Mouse (Mus musculus): Measurements from ENCODE around the gene Adprhl2. TPM values are rescaled to one million over a fixed set of nuclear protein-coding genes. Genes with fewer than 3 reads are reported as not detected.

The Adprhl2 gene
- polyA plus RNA-seq, 1 experiment from 2014 or later, result 62.0 TPM

DNA sequence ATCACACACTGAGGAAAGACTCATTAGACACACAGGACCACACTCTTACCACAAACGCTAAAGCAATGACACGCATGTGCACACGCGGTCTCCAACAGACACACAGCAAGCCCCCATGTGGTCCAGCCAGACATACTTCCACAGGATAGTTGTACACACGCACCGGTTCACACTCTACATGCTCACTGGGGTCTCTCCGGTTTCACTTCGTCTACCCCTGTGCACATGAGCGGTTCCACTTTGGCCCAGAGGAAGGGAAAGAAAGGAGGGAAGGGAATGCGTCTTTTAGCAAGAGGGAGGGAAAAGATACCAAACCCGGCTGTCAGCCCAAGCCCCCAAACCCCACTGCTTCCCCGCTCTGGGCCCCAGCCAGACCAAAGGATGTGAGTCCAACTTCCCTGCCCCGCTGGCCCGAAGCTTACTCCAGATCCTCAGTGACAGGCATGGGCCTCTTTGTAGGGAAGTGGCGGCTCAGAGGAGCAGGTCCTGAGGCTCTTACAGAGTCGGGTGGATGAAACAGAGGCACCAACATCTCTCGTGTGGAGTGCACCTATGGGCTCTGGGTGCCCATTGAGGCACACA, 33.3 kb downstream of the Adprhl2 start:
- H3K9ac ChIP-seq (ENCODE audit: low read length), result no peak overlapping the region
- no peaks in the 10 kb centered on the region for H3K36me3 ChIP-seq (ENCODE audit: control insufficient read depth, insufficient read depth, low read length)
- ATAC-seq (ENCODE audit: insufficient number of reproducible peaks, low FRiP score, low TSS enrichment, low read depth), result no peak
- no peak overlapping the region for H3K4me3 ChIP-seq (ENCODE audit: low read depth, low read length)
- no peaks in the 10 kb centered on the region for H3K9me3 ChIP-seq (ENCODE audit: control insufficient read depth, low read length)
- no peak overlapping the region for H3K27ac ChIP-seq (replicated peaks; ENCODE audit: low read depth, low read length)
- H3K4me1 ChIP-seq (ENCODE audit: control insufficient read depth, insufficient read depth, low read length), result peaks cover 9% of the 10 kb centered on the region; the same call in 1 of the 2 replicates
- peaks cover 46% of the 10 kb centered on the region for H3K27me3 ChIP-seq (ENCODE audit: control insufficient read depth, insufficient read depth, low read length)
- H3K4me2 ChIP-seq (ENCODE audit: low read depth, severe bottlenecking), result no peak overlapping the region
- DNase-seq (ENCODE audit: low spot score), result no peak
- 38% methylated on average over 17 of the region's 17 CpGs for WGBS

DNA sequence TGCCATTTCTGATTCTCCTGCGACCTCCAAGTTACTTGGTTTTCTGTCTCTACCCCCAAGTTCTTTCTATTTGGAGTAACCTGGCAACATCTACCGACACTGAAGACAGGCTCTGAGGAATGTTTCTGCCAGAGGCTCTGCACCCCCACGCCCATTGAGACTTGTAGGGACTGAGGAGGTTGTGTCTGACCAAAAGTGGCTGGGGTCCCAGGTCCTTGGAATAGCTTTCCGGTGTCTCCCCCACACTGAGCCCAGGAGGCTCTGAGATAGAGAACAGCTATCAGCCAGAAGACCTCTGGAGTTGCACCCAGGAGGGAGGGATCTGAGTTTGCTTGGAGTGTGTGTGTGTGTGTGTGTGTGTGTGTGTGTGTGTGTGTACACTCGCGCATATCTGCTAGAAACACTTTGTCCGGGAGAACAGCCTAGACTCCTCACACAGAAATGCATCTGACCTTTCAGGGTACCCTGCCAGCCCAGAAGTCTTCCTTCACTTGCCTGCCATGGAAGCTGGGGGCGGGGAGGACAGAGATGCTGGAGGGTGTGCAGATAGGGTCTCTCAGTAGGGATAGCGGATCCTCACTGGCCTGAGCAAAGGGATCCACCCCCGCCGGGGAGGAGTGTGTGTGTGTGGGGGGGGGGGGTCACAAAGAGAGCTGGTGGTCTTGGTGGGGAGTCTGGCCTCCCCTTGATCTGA, 34.1 kb downstream of the Adprhl2 start:
- DNase-seq (ENCODE audit: low spot score) (no peak), ATAC-seq (ENCODE audit: insufficient number of reproducible peaks, low FRiP score, low TSS enrichment, low read depth) (no peak)
- H3K27me3 ChIP-seq (ENCODE audit: control insufficient read depth, insufficient read depth, low read length), result peaks cover 46% of the 10 kb centered on the region
- no peak overlapping the region for H3K27ac ChIP-seq (replicated peaks; ENCODE audit: low read depth, low read length)
- 40% methylated on average over 11 of the region's 11 CpGs for WGBS
- H3K4me3 ChIP-seq (ENCODE audit: low read depth, low read length), result no peak overlapping the region
- H3K9ac ChIP-seq (ENCODE audit: low read length), result no peak overlapping the region
- peaks cover 9% of the 10 kb centered on the region; the same call in 1 of the 2 replicates for H3K4me1 ChIP-seq (ENCODE audit: control insufficient read depth, insufficient read depth, low read length)
- H3K9me3 ChIP-seq (ENCODE audit: control insufficient read depth, low read length), result no peaks in the 10 kb centered on the region
- peak overlapping the region; percentile 60; the same call in 1 of the 2 replicates for H3K4me2 ChIP-seq (ENCODE audit: low read depth, severe bottlenecking)
- H3K36me3 ChIP-seq (ENCODE audit: control insufficient read depth, insufficient read depth, low read length), result no peaks in the 10 kb centered on the region

DNA sequence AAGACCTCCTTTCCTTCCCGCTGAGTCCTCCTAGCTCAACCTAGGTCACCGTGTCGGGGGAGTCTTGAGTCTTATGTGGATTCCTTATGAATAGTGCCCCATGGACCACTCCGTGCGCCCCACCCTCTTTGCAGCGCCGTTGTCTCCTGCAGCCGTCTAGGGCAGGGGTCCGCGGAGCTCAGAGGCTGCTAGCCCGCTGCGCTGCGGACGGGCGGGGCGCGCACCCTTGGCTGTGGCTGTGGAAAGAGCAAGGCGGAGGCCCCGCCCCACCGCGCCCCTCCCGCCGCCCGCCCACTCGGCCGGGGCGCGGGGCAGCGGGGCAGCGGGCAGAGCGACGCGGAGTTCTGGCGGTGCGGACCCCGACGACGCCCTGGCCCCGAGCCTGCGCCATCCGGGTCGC, 35.0 kb downstream of the Adprhl2 start, which contains the start of gene Col8a2:
Col8a2 (plus strand) TSS at position 302 of the 400 bp plus-strand sequence.
- peaks cover 46% of the 10 kb centered on the region for H3K27me3 ChIP-seq (ENCODE audit: control insufficient read depth, insufficient read depth, low read length)
- H3K27ac ChIP-seq (replicated peaks; ENCODE audit: low read depth, low read length), result no peak within 1 kb of the TSS
- no peaks in the 10 kb centered on the region for H3K36me3 ChIP-seq (ENCODE audit: control insufficient read depth, insufficient read depth, low read length)
- H3K9me3 ChIP-seq (ENCODE audit: control insufficient read depth, low read length), result no peaks in the 10 kb centered on the region
- DNase-seq (ENCODE audit: low spot score) (no peak), ATAC-seq (ENCODE audit: insufficient number of reproducible peaks, low FRiP score, low TSS enrichment, low read depth) (no peak)
- peak within 1 kb of the TSS; percentile 60 for H3K4me2 ChIP-seq (ENCODE audit: low read depth, severe bottlenecking)
- H3K9ac ChIP-seq (ENCODE audit: low read length), result peak within 1 kb of the TSS; percentile 49
- H3K4me3 ChIP-seq (ENCODE audit: low read depth, low read length), result peak within 1 kb of the TSS; percentile 29
- 3% methylated on average over 39 of the region's 42 CpGs for WGBS
- peaks cover 9% of the 10 kb centered on the region; the same call in 1 of the 2 replicates for H3K4me1 ChIP-seq (ENCODE audit: control insufficient read depth, insufficient read depth, low read length)

DNA sequence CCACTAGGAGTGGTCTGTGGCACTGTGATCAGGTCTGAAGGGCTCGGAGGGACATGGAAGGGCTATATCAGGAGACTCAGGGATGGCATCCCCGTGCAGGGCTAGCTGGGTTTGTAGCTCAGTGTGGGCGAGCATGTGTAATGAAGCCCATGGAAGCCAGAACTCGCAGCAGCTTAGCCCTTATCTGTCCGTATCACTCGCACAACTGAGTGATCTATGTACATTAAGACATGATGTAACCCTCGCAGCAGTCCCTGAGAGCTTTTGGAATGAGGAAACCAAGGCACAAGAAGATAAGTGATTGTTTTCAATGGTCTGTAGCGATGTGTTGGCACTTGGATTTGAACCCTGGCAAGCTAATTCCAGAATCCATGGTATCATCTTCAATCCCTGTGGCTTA, 37.9 kb downstream of the Adprhl2 start:
- Histone ChIP-seq H3K4me2 (ENCODE audit: low read depth, severe bottlenecking) (no peak overlapping the region), H3K9me3 (ENCODE audit: control insufficient read depth, low read length) (no peaks in the 10 kb centered on the region), H3K4me3 (ENCODE audit: low read depth, low read length) (no peak overlapping the region), H3K36me3 (ENCODE audit: control insufficient read depth, insufficient read depth, low read length) (no peaks in the 10 kb centered on the region), H3K9ac (ENCODE audit: low read length) (no peak overlapping the region), H3K27ac (replicated peaks; ENCODE audit: low read depth, low read length) (no peak overlapping the region), H3K4me1 (ENCODE audit: control insufficient read depth, insufficient read depth, low read length) (peaks cover 12% of the 10 kb centered on the region), H3K27me3 (ENCODE audit: control insufficient read depth, insufficient read depth, low read length) (peaks cover 34% of the 10 kb centered on the region)
- ATAC-seq (ENCODE audit: insufficient number of reproducible peaks, low FRiP score, low TSS enrichment, low read depth) (no peak), DNase-seq (ENCODE audit: low spot score) (no peak)
- WGBS, result 85% methylated on average over 8 of the region's 8 CpGs

DNA sequence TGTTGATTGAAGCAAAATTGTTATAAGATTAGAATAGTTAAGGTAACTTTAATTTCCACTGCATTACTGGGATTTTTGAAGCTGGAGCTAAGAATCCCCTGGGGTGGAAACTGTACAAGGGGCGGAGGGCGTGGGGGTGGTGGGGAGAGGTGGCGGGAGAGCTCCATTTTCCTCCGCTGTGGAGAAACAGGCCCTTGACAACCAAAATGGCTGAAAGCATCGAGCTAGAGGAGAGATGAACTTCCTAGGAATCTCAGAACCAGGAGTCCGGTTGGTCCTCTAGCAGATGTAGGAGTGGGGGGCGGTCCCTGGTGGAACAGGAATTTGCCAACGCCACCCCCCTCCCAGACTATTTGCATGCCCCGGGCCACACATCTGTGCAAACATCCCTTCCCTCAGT, 39.8 kb downstream of the Adprhl2 start:
- DNase-seq (ENCODE audit: low spot score), result no peak
- no peak overlapping the region for H3K27ac ChIP-seq (replicated peaks; ENCODE audit: low read depth, low read length)
- ATAC-seq (ENCODE audit: insufficient number of reproducible peaks, low FRiP score, low TSS enrichment, low read depth), result no peak
- peaks cover 23% of the 10 kb centered on the region for H3K4me1 ChIP-seq (ENCODE audit: control insufficient read depth, insufficient read depth, low read length)
- no peaks in the 10 kb centered on the region for H3K9me3 ChIP-seq (ENCODE audit: control insufficient read depth, low read length)
- no peak overlapping the region for H3K9ac ChIP-seq (ENCODE audit: low read length)
- H3K4me2 ChIP-seq (ENCODE audit: low read depth, severe bottlenecking), result no peak overlapping the region
- WGBS, result 73% methylated on average over 9 of the region's 9 CpGs
- no peak overlapping the region for H3K4me3 ChIP-seq (ENCODE audit: low read depth, low read length)
- H3K27me3 ChIP-seq (ENCODE audit: control insufficient read depth, insufficient read depth, low read length), result peaks cover 20% of the 10 kb centered on the region
- no peaks in the 10 kb centered on the region for H3K36me3 ChIP-seq (ENCODE audit: control insufficient read depth, insufficient read depth, low read length)

DNA sequence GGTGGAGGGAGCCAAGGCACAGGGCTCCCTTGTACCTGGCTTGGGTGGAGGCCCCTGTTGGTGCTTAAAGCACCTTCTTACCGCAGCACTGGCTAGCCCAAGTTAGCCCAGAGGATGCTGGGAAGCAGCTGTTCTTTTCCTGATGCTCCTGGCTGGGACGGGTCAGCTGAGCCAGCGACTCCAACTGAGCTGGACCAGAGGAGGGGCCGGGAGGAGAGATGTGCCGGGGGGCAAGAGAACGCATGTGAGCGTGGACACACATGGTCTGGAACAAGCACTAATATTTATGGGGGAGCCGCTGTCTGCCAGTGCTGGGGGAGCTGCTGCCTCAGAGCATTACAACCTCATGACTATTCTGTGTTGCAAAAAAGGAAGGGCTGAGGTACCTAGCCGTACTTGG, 42.5 kb downstream of the Adprhl2 start:
- H3K9ac ChIP-seq (ENCODE audit: low read length), result peak overlapping the region; percentile 43
- no peak for DNase-seq (ENCODE audit: low spot score)
- WGBS, result 28% methylated on average over 9 of the region's 9 CpGs
- H3K27me3 ChIP-seq (ENCODE audit: control insufficient read depth, insufficient read depth, low read length), result 0 out of 2 replicates have a peak, but pooled peaks cover 4% of the 10 kb centered on the region
- peak overlapping the region; percentile 87 for H3K27ac ChIP-seq (replicated peaks; ENCODE audit: low read depth, low read length)
- H3K9me3 ChIP-seq (ENCODE audit: control insufficient read depth, low read length), result no peaks in the 10 kb centered on the region
- ATAC-seq (ENCODE audit: insufficient number of reproducible peaks, low FRiP score, low TSS enrichment, low read depth), result no peak; the same call in 1 of the 2 replicates
- peaks cover 19% of the 10 kb centered on the region for H3K4me1 ChIP-seq (ENCODE audit: control insufficient read depth, insufficient read depth, low read length)
- H3K4me2 ChIP-seq (ENCODE audit: low read depth, severe bottlenecking), result peak overlapping the region; percentile 47; the same call in 1 of the 2 replicates
- peaks cover 2% of the 10 kb centered on the region; the same call in 1 of the 2 replicates for H3K36me3 ChIP-seq (ENCODE audit: control insufficient read depth, insufficient read depth, low read length)
- H3K4me3 ChIP-seq (ENCODE audit: low read depth, low read length), result no peak overlapping the region

DNA sequence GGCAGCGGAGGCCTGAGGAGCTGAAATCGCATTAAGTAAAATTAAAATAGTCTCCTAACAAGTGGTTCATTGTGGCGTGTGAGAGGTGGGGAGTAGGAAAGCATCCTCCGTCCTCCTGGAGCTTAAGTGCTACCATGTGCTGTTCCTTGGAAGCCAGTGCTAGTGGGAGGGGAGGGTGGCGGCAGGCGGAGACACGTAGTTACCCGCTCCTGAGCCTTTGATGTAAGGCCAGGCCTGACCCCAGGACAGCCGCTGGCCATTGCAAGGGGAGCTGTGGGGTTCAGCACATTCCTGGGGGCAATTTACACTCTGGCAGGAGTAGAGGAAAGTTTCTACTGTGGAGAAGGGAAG, 43.0 kb downstream of the Adprhl2 start:
- WGBS, result 7% methylated on average over 9 of the region's 9 CpGs
- Histone ChIP-seq H3K9ac (ENCODE audit: low read length) (peak overlapping the region; percentile 43), H3K36me3 (ENCODE audit: control insufficient read depth, insufficient read depth, low read length) (peaks cover 4% of the 10 kb centered on the region; the same call in 1 of the 2 replicates), H3K4me3 (ENCODE audit: low read depth, low read length) (no peak overlapping the region), H3K27ac (replicated peaks; ENCODE audit: low read depth, low read length) (peak overlapping the region; percentile 87), H3K9me3 (ENCODE audit: control insufficient read depth, low read length) (no peaks in the 10 kb centered on the region), H3K27me3 (ENCODE audit: control insufficient read depth, insufficient read depth, low read length) (0 out of 2 replicates have a peak, but pooled peaks cover 3% of the 10 kb centered on the region), H3K4me2 (ENCODE audit: low read depth, severe bottlenecking) (peak overlapping the region; percentile 47), H3K4me1 (ENCODE audit: control insufficient read depth, insufficient read depth, low read length) (peaks cover 19% of the 10 kb centered on the region)
- ATAC-seq (ENCODE audit: insufficient number of reproducible peaks, low FRiP score, low TSS enrichment, low read depth), result peak; percentile 72
- peak; percentile 76 for DNase-seq (ENCODE audit: low spot score)

DNA sequence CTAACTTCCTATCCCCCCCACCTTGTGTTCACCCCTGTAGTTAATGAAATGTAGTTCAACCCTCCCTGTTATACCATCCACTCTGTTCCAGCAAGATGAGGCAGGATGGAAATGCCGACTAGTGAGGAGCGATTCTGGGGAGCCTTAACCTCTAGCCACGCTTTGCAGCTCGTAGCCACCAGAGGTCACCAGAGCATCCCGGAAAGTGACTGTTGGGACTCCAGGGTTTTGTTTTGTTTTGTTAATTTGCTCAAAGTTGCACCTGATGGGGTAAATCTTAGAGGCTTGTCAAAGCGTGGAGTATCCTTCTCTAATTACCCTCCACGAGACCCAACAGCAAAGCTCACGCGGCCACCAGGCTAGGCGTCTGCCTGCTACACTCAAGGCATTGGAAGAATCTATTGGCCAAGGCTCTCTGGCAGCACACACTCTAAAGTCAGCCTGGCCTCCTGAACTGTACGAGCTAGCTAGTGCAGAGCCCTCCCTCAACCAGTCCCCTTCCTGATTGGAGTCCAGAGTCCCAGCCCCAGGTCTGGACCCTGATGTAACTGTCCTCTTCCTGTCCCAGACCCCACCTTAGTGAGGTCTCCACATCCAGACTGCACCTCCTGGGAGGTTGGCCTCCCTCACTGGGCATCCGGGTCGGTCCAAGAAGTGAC, 43.5 kb downstream of the Adprhl2 start:
- ATAC-seq (ENCODE audit: insufficient number of reproducible peaks, low FRiP score, low TSS enrichment, low read depth) (peak; percentile 58), DNase-seq (ENCODE audit: low spot score) (peak; percentile 85)
- H3K4me3 ChIP-seq (ENCODE audit: low read depth, low read length), result no peak overlapping the region
- H3K27ac ChIP-seq (replicated peaks; ENCODE audit: low read depth, low read length), result peak overlapping the region; percentile 87
- no peaks in the 10 kb centered on the region for H3K27me3 ChIP-seq (ENCODE audit: control insufficient read depth, insufficient read depth, low read length)
- H3K4me2 ChIP-seq (ENCODE audit: low read depth, severe bottlenecking), result peak overlapping the region; percentile 47
- 3% methylated on average over 13 of the region's 13 CpGs for WGBS
- peaks cover 19% of the 10 kb centered on the region for H3K4me1 ChIP-seq (ENCODE audit: control insufficient read depth, insufficient read depth, low read length)
- peak overlapping the region; percentile 43; the same call in 1 of the 2 replicates for H3K9ac ChIP-seq (ENCODE audit: low read length)
- no peaks in the 10 kb centered on the region for H3K9me3 ChIP-seq (ENCODE audit: control insufficient read depth, low read length)
- peaks cover 7% of the 10 kb centered on the region; the same call in 1 of the 2 replicates for H3K36me3 ChIP-seq (ENCODE audit: control insufficient read depth, insufficient read depth, low read length)
